Mouse (Mus musculus) hindbrain, embryonic 10.5 days (tissue): ENCODE data around the gene Il12rb2. TPM values are rescaled to one million over a fixed set of nuclear protein-coding genes. Genes with fewer than 3 reads are reported as not detected.

Experiments used
- DNase-seq: peaks from one replicate; pipeline ENCODE4 v3.0.0-alpha.2; 2017; ENCODE audit warnings: low spot score
- H3K27ac ChIP-seq: fragments of 300-500 bp; sonication (generic); 2 replicates; pipeline ENCODE4 v1.5.1; 2016; ENCODE audit warnings: mild to moderate bottlenecking, moderate library complexity
- H3K27me3 ChIP-seq: fragments of 300-500 bp; sonication (generic); 2 replicates; pipeline ENCODE4 v1.6.1; 2016; ENCODE audit warnings: mild to moderate bottlenecking; ENCODE audit not compliant: poor library complexity, insufficient read depth, severe bottlenecking
- H3K36me3 ChIP-seq: fragments of 300-500 bp; sonication (generic); 2 replicates; pipeline ENCODE4 v1.6.1; 2016; ENCODE audit warnings: mild to moderate bottlenecking, moderate library complexity
- H3K4me1 ChIP-seq: fragments of 300-500 bp; sonication (generic); replicated peaks from 2 replicates; pipeline ENCODE4 v1.6.1; 2016; ENCODE audit warnings: mild to moderate bottlenecking
- H3K4me3 ChIP-seq: fragments of 300-500 bp; sonication (generic); 2 replicates; pipeline ENCODE4 v1.5.1; 2016; ENCODE audit warnings: mild to moderate bottlenecking, moderate library complexity
- H3K9me3 ChIP-seq: fragments of 300-500 bp; sonication (generic); 2 replicates; pipeline ENCODE4 v1.6.1; 2016; ENCODE audit warnings: mild to moderate bottlenecking, moderate library complexity
- WGBS: fragments of 180-500 bp; shearing (Covaris S2); methylation state at CpG from one replicate; pipeline ENCODE4 v1.1.7; 2016; 5-methylcytosine and 5-hydroxymethylcytosine counted together
- polyA plus RNA-seq: library from polyadenylated mRNA; unstranded; fragments of >200 nt; fragmentation: Nextera tagmentation; extraction: Ambion mirVana; gene quantifications from 2 replicates; pipeline ENCODE4 v1.2.1, GENCODE M21; 2016

The Il12rb2 gene
- polyA plus RNA-seq: 0.13 TPM in 1 of 2 replicates, not detected in the other

DNA sequence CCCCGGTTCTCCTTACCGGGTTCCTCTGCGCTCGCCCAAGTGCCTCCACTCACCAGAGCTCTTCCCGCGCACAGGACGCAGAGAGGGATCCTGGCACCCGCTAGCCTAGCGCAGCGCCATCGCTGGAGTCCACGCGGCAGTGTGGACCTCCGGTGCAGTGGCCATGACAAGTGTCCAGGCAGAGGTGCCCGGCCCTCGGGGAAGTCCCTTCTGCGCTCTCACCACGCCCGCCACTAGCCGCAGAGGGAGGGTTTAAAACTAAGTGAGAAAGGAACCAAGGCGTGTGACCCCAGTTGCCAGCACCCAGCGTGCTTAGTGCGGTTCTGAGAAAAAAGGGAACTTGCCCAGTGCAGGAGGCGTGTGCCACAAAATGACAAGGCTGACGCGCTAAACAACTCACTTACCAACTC is at the start of gene Il12rb2:
Il12rb2 (minus strand) TSS at position 207 of the 410 bp plus-strand sequence.
- WGBS: 2% methylated on average over 26 of the region's 26 CpGs
- H3K4me1 ChIP-seq: peaks cover 6% of the 10 kb centered on the region

GRCm38 (mm10) chr6:67421761-67422160 is 45.8 kb upstream of the Il12rb2 start:
- Histone ChIP-seq H3K9me3 (no peaks in the 10 kb centered on the region), H3K36me3 (no peaks in the 10 kb centered on the region), H3K27ac (no peak overlapping the region), H3K4me3 (no peak overlapping the region), H3K27me3 (no peaks in the 10 kb centered on the region), H3K4me1 (no peaks in the 10 kb centered on the region)
- WGBS: 69% methylated on average over 5 of the region's 5 CpGs
- no peak for DNase-seq

More for the DNA sequence above, at the start of gene Il12rb2:
- no peaks in the 10 kb centered on the region for H3K9me3 ChIP-seq
- peak within 1 kb of the TSS; percentile 35; the same call in 1 of the 2 replicates for H3K27ac ChIP-seq
- DNase-seq: peak; percentile 35
- no peaks in the 10 kb centered on the region for H3K36me3 ChIP-seq
- H3K4me3 ChIP-seq: peak within 1 kb of the TSS; percentile 52
- peaks cover 21% of the 10 kb centered on the region for H3K27me3 ChIP-seq

GRCm38 (mm10) chr6:67416557-67416956 is 40.6 kb upstream of the Il12rb2 start:
- Histone ChIP-seq H3K4me1 (no peaks in the 10 kb centered on the region), H3K9me3 (no peaks in the 10 kb centered on the region), H3K36me3 (no peaks in the 10 kb centered on the region), H3K4me3 (no peak overlapping the region), H3K27me3 (no peaks in the 10 kb centered on the region), H3K27ac (no peak overlapping the region)
- no peak for DNase-seq
- WGBS: 91% methylated on average over 3 of the region's 3 CpGs

- no peak for DNase-seq
- H3K27ac ChIP-seq: no peak overlapping the region
- H3K27me3 ChIP-seq: no peaks in the 10 kb centered on the region
- H3K4me3 ChIP-seq: no peak overlapping the region
- H3K4me1 ChIP-seq: no peaks in the 10 kb centered on the region
- H3K9me3 ChIP-seq: no peaks in the 10 kb centered on the region
- 94% methylated on average over 5 of the region's 5 CpGs for WGBS
- H3K36me3 ChIP-seq: no peaks in the 10 kb centered on the region
Observed at GRCm38 (mm10) chr6:67415276-67415675, 39.3 kb upstream of the Il12rb2 start.

GRCm38 (mm10) chr6:67413378-67413777 is 37.4 kb upstream of the Il12rb2 start:
- H3K9me3 ChIP-seq: no peaks in the 10 kb centered on the region
- 69% methylated on average over 2 of the region's 2 CpGs for WGBS
- H3K27me3 ChIP-seq: no peaks in the 10 kb centered on the region
- no peaks in the 10 kb centered on the region for H3K4me1 ChIP-seq
- H3K27ac ChIP-seq: no peak overlapping the region
- H3K36me3 ChIP-seq: no peaks in the 10 kb centered on the region
- DNase-seq: no peak
- no peak overlapping the region for H3K4me3 ChIP-seq

DNA sequence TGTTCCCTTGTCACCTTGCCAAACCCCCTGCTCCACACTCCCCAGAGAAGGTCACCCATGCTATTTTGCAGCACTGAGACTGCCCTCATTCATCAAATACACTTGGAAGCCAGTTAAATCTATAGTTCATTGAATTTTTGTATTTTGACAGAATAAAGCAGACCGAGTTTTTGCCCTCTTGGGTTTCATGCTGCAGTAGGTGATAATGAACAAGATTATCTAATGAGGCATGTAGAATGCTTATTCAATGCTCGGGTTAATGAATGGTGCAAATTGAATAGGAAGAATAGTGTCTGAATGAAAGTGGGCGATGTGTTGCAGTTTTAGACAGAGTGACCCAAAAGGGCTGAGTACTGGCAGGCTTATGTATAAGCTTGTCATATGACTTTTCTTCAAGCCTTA is 29.3 kb upstream of the Il12rb2 start:
- H3K36me3 ChIP-seq: no peaks in the 10 kb centered on the region
- H3K27me3 ChIP-seq: no peaks in the 10 kb centered on the region
- no peak for DNase-seq
- no peaks in the 10 kb centered on the region for H3K9me3 ChIP-seq
- H3K27ac ChIP-seq: no peak overlapping the region
- no peaks in the 10 kb centered on the region for H3K4me1 ChIP-seq
- no peak overlapping the region for H3K4me3 ChIP-seq
- WGBS: 61% methylated on average over 3 of the region's 3 CpGs

DNA sequence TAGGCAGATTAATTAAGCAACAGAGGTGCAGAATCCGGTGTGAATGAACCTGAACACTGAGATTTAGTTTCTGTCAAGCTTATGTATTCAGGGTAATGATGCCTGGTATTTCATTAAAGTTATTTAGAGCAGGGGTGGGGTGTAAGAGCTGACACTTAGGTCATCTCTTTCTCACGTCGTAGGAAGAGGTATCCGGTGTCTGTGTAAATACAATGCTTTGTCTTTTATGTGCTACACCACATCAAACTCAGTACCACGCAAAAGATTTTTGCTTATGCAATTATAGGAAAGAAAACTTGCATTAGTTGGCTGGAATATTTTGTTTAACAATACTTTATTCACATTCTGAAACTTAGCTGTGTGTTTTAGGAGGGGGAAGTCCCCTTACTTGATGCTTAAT is 23.6 kb upstream of the Il12rb2 start:
- Histone ChIP-seq H3K9me3 (no peaks in the 10 kb centered on the region), H3K27me3 (no peaks in the 10 kb centered on the region), H3K4me3 (no peak overlapping the region), H3K4me1 (no peaks in the 10 kb centered on the region), H3K36me3 (no peaks in the 10 kb centered on the region), H3K27ac (no peak overlapping the region)
- DNase-seq: no peak
- WGBS: 80% methylated on average over 5 of the region's 5 CpGs

DNA sequence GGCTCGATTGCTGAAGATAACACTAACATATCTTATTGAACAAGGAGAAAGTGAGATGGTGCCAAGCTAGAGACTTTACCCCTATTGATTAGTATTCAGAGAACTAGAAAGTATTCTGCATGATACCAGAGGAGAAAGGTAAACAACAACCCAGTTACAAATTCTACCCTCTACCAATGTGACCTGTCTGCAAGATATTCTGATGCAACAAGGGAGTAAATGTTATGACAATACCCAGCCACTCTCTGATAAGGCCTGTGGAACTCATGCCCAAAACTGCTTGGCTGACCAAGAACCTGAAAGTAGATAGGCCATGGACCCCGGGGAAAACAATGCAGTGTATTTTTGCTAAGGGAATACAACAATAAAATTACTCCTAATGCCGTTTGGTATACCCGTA is 10.2 kb downstream of the Il12rb2 start:
- no peak overlapping the region for H3K4me3 ChIP-seq
- H3K27me3 ChIP-seq: no peaks in the 10 kb centered on the region
- no peaks in the 10 kb centered on the region for H3K9me3 ChIP-seq
- H3K27ac ChIP-seq: no peak overlapping the region
- WGBS: 92% methylated on average over 4 of the region's 4 CpGs
- no peaks in the 10 kb centered on the region for H3K36me3 ChIP-seq
- DNase-seq: no peak
- no peaks in the 10 kb centered on the region for H3K4me1 ChIP-seq

DNA sequence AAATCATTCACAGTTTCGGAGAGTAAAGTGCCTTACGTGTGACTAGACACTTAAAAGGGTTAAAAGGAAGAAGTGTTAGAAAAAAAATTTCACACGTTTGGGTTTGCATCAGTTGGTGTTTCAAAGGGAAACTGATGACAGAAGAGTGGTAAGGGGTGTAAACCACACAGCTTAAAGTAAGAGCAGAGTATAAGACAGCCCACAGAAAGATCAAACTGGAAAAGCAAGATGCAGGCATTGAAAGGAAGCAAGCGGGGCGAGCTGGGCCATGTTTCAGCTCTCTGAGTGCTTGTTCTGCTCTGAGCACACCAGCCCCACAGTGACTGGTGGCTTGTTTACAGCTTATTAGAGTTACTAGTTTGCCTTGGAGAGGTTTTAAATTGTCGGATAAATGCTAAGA is 27.9 kb downstream of the Il12rb2 start:
- no peak overlapping the region for H3K4me3 ChIP-seq
- DNase-seq: no peak
- no peaks in the 10 kb centered on the region for H3K27me3 ChIP-seq
- H3K4me1 ChIP-seq: no peaks in the 10 kb centered on the region
- H3K36me3 ChIP-seq: no peaks in the 10 kb centered on the region
- WGBS: 77% methylated on average over 6 of the region's 6 CpGs
- no peak overlapping the region for H3K27ac ChIP-seq
- H3K9me3 ChIP-seq: no peaks in the 10 kb centered on the region

- no peaks in the 10 kb centered on the region for H3K9me3 ChIP-seq
- H3K27me3 ChIP-seq: no peaks in the 10 kb centered on the region
- H3K27ac ChIP-seq: no peak overlapping the region
- H3K36me3 ChIP-seq: no peaks in the 10 kb centered on the region
- no peaks in the 10 kb centered on the region for H3K4me1 ChIP-seq
- no peak overlapping the region for H3K4me3 ChIP-seq
- DNase-seq: no peak
Observed at GRCm38 (mm10) chr6:67339494-67339893, 36.5 kb downstream of the Il12rb2 start.

DNA sequence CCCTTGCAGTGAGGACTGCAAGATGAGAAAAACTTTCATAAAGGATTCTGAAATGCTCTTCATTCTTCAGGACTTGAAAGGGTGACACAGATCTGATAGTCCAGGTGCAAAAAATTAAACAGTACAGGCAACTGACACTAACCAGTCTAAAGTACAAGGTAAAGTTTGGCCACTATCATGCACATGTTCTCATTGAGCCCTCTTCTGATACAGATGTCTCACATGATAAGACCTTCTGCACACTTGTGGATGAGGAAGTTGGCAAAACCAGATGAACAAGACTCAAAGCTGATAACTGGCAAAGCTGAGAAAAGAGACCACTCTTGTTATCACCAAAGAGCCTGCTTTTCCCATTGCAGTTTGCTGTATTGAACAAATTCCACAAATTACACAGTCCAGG is 38.0 kb downstream of the Il12rb2 start:
- Histone ChIP-seq H3K36me3 (no peaks in the 10 kb centered on the region), H3K4me3 (no peak overlapping the region), H3K27me3 (no peaks in the 10 kb centered on the region), H3K9me3 (no peaks in the 10 kb centered on the region), H3K4me1 (no peaks in the 10 kb centered on the region), H3K27ac (no peak overlapping the region)
- DNase-seq: no peak

DNA sequence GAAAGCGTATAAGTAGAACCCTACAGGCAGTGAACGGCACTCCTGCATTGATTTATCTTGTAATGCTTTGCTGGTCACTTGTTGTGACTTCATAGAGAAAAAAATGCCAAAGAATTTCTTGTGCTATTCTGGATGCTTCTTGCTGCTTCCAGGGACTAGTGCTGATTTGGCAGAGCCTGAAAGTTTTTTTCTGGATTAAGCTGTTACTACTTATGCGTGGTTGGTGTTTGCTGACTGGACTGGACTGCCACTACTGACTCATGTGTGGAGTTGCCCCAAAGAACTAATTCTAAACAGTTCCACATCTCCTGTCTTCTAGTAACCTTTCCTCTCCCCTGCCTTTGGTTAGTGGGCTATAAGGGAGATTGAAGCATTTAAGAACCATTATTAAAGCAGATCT is 52.2 kb downstream of the Il12rb2 start:
- Histone ChIP-seq H3K36me3 (no peaks in the 10 kb centered on the region), H3K4me3 (no peak overlapping the region), H3K27me3 (no peaks in the 10 kb centered on the region), H3K9me3 (no peaks in the 10 kb centered on the region), H3K27ac (no peak overlapping the region), H3K4me1 (no peaks in the 10 kb centered on the region)
- 94% methylated on average over 3 of the region's 3 CpGs for WGBS
- DNase-seq: no peak

GRCm38 (mm10) chr6:67318451-67318850 is 57.5 kb downstream of the Il12rb2 start:
- H3K4me1 ChIP-seq: no peaks in the 10 kb centered on the region
- peak; percentile 60 for DNase-seq
- H3K27ac ChIP-seq: no peak overlapping the region
- WGBS: 34% methylated on average over 10 of the region's 10 CpGs
- no peak overlapping the region for H3K4me3 ChIP-seq
- no peaks in the 10 kb centered on the region for H3K36me3 ChIP-seq
- no peaks in the 10 kb centered on the region for H3K27me3 ChIP-seq
- H3K9me3 ChIP-seq: no peaks in the 10 kb centered on the region

- Histone ChIP-seq H3K4me3 (no peak overlapping the region), H3K27me3 (no peaks in the 10 kb centered on the region), H3K9me3 (no peaks in the 10 kb centered on the region), H3K36me3 (no peaks in the 10 kb centered on the region), H3K27ac (no peak overlapping the region), H3K4me1 (no peaks in the 10 kb centered on the region)
- whole genome bisulfite sequencing: 86% methylated on average over 8 of the region's 8 CpGs
- DNase-seq: no peak
Observed at GRCm38 (mm10) chr6:67317827-67318338, 58.1 kb downstream of the Il12rb2 start.
